Mouse (Mus musculus) gastrocnemius, adult 2 months (tissue): ENCODE measurements around the gene Fsd1l. TPM values are rescaled to one million over a fixed set of nuclear protein-coding genes. Genes with fewer than 3 reads are reported as not detected.
"Not testable (repeated sequence)": the region's sequence is repeated elsewhere in the genome, so short reads cannot be mapped to it uniquely, and the experiment has no call there.

Experiments used
- DNase-seq: peaks from one replicate; pipeline ENCODE4 v3.0.0; 2022
- H3K27ac ChIP-seq: fragments of 200-600 bp; 2 replicates; pipeline ENCODE4 v1.8.1; 2022; ENCODE audit warnings: mild to moderate bottlenecking
- H3K4me3 ChIP-seq: fragments of 200-600 bp; 2 replicates; pipeline ENCODE4 v1.8.1; 2022; ENCODE audit warnings: mild to moderate bottlenecking, moderate library complexity
- CTCF ChIP-seq: fragments of 200-600 bp; IDR thresholded peaks from 2 replicates; pipeline ENCODE4 v1.8.1; 2022; ENCODE audit warnings: antibody characterized with exemption, mild to moderate bottlenecking, moderate library complexity
- intact Hi-C: fragments of 180-260 bp; cut with DNase I; formaldehyde crosslinking; loops from one replicate; pipeline ENCODE4 v1.15.1; 2025
- total RNA-seq, 2 experiments: library from RNA; stranded (reverse); gene quantifications; 2 replicates each; pipeline ENCODE4 v1.2.3; 2021

Gene Fsd1l
- total RNA-seq, 2 experiments from 2014 or later = 10.7 to 12.8 TPM

DNA sequence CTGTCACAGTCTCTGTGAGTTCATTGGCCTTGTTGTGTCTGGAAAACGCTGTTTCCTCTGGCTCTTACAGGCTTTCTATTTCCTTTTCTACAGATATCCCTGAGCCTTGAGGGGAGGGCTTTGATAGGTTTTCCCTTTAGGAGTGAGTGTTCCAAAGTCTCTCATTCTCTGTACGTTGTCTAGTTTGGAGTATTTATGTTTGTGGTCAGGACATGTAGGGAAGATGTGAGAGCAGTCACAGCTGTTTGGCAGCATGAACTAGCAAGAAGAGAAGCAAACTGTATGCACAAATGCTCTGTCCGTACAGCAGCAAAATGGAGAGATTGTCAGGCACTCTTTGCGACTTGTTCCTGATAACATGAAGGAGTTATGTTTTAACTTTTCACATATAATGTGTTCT, 86.3 kb downstream of the Fsd1l start:
- no peak for TF ChIP-seq CTCF
- Histone ChIP-seq H3K4me3 (no peak overlapping the region), H3K27ac (peak overlapping the region; percentile 25; the same call in 1 of the 2 replicates)
- intact Hi-C loops = no loop called here
- no peak for DNase-seq

DNA sequence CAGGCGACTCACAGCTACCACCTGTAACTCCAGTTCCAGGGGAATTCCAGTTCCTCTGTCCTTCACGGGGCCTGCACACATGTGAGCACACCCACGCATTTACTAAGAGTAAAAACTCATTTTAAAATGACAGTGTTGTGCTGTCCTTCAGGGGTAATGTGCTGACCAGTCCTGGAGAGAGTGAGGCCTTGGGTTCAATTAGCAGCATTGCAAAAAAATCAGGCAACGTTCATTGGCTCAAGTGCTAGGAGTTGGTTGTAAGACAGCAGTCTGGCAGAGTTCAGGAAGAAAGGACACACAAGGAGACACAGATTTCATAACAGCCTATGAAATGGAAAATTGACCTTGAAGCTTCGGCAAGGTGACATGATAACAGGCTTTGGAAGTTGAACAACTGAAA, 87.0 kb downstream of the Fsd1l start:
- no peak for DNase-seq
- Histone ChIP-seq H3K4me3 (no peak overlapping the region), H3K27ac (peak overlapping the region; percentile 25; the same call in 1 of the 2 replicates)
- no peak for TF ChIP-seq CTCF
- intact Hi-C loops = no loop called here

DNA sequence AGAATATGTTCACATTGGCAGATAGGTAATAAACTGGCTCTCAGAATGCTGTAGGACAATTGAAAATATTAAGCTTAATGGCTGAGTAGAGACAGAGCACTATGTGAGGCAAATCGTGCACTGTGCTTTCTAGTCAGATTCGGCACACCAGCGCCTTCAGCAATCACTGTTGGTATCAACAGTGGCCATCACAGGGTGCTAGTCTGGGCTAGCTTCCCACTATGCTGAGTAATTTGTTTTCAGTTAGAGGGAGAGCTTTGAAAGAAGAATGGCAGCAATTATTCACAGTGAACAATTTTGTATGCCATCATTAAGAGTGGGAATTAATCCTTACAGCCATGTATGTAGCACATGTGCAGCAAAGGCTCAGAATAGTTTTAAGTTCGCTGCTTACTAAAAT, 91.2 kb downstream of the Fsd1l start:
- intact Hi-C loops = no loop called here
- H3K4me3 ChIP-seq = no peak overlapping the region
- no peak for DNase-seq
- H3K27ac ChIP-seq = no peak overlapping the region
- TF ChIP-seq CTCF = no peak

DNA sequence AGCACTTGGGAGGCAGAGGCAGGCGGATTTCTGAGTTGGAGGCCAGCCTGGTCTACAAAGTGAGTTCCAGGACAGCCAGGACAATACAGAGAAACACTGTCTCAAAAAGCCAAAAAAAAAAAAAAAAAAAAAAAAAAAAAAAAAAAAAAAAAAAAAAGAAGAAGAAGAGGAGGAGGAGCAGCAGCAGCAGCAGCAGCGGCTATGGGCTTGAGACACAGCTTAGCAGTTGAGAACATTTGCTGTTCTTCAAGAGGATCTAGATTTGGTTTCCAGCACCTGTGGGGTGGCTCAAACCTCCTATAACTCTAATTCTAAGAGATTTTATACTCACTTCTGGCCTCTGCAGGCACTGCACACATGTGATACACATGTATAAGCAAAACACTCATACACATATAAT, 94.8 kb downstream of the Fsd1l start:
- intact Hi-C loops = not testable (repeated sequence)

DNA sequence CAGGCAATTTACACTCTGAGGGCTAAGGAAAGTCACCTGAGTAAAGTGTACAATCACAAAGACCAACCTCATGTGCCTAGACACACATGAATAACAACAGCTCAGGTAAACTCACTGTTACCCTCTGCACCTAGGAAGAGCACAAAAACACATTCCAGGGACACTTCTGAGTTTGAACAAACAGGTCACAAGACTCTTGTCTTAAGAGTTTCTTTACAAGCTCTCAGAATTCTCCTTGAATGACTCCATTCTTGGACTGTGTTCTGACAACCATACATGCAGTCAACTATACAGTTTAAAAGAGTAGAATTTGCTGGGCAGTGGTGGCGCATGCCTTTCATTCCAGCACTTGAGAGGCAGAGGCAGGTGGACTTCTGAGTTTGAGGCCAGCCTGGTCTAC, 96.8 kb downstream of the Fsd1l start:
- DNase-seq = no peak
- intact Hi-C loops = no loop called here
- no peak for TF ChIP-seq CTCF
- no peak overlapping the region for H3K4me3 ChIP-seq
- no peak overlapping the region; the same call in 1 of the 2 replicates for H3K27ac ChIP-seq

More for the DNA sequence above, 94.8 kb downstream of the Fsd1l start:
- not testable (repeated sequence) for H3K4me3 ChIP-seq, DNase-seq, H3K27ac ChIP-seq

DNA sequence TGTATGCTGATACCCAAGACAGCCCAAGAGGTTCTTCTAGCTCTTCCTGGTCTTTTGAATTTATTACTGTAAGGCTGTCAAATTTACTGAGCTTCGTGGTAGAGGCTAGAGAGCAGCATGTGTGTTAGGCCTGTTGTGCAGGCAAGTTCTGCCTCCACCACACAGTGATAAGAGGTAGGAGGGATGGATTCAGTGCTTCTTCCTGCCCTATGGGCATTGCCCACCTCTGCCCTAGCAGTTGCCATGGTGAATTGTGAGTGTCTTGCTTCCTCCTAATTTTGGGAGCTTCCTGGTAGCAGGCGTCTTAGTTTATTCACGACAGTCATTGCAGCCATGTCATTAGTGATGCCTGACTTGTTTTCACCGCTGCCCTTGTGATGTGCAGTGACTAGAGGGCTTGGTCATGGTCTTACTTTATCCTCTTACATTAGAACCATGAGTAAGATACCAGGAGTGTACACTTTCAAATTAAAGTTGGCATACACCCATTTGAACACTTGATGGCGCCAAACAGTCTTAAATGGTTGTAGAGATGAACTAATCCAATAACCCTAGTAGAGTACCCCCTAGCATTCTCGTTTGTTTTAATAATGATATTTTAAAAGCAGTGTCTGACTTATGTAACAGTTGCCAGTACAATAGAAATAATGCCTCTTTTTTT, 107.8 kb downstream of the Fsd1l start:
- Histone ChIP-seq H3K4me3 (no peak overlapping the region), H3K27ac (peak overlapping the region; percentile 39; the same call in 1 of the 2 replicates)
- peak; percentile 78 for TF ChIP-seq CTCF
- intact Hi-C loops = loop anchor here (1.0 kb wide), 1 partner anchor 107 kb away; no protein-coding TSS in a partner anchor
- DNase-seq = no peak

DNA sequence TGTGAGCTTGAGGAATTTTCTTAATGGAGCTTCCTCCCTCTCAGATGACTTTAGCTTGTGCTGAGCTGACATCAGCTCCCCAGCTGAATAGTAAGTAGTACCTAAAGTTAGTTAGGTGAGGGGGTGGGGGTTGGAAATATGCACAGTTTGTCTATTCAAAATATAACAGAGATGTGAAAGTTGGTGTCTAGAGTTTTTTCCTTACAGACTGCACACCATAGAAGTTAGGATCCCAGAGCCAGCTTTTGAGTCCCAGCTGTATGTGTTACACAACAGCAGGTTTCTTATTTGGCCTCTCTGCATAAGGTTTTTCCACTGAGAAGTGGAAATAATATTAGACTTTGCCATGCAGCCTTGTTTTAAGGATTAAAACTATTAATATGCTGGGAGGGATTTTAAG, 118.6 kb downstream of the Fsd1l start:
- DNase-seq = no peak
- intact Hi-C loops = no loop called here
- Histone ChIP-seq H3K4me3 (no peak overlapping the region), H3K27ac (peak overlapping the region; percentile 20; the same call in 1 of the 2 replicates)
- no peak for TF ChIP-seq CTCF

DNA sequence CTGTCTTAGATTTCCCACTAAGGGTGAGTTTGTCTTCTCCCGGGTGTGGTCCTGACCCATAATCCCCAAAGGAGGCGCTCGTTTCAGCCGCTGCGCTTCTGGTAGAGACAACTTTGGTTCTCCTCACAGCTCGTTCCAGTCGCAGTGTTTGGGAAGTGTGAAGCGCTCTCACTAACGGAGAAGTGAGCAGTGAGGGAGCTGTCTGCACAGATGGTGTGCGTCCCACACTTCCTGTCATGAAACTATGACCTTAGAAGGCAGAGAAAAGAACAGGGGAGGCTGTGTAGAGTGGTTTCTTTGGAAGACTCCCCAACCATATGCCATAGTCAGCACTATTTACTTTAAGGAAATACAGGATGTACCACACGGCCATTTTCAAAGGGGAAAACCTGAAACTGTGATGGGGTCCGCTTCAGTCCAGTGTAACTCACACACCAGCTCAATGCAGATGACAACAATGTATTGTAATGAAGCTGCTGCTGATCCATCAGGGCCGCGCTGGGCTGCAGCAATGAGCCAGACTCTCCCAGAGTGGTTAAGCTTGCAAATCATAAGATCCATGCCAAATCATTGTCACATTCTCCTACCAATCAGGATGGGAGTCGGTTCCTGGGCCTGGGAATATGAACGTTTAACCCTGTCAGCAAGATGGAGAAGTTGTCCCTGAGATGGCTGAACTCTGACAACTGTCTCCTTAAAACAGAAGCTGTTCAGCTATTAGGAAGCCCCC, 119.3 kb downstream of the Fsd1l start:
- intact Hi-C loops = no loop called here
- TF ChIP-seq CTCF = no peak
- H3K27ac ChIP-seq = peak overlapping the region; percentile 20; the same call in 1 of the 2 replicates
- no peak for DNase-seq
- H3K4me3 ChIP-seq = no peak overlapping the region

Other genes starting within 250 kb of the Fsd1l start
- 10 to 100 TPM; 15.8 to 17.7 TPM for gene Slc44a1, start 191.1 kb upstream of the Fsd1l start, total RNA-seq
- gene Fktn, start 82.5 kb downstream of the Fsd1l start, total RNA-seq = 1 to 10 TPM; 6.6 to 10.0 TPM
- gene Tal2, start 148.2 kb downstream of the Fsd1l start, total RNA-seq = 1 to 10 TPM in 1 of 2 experiments, under 1 TPM in 1; 0.54 to 1.1 TPM
- gene Tmem38b, start 194.6 kb downstream of the Fsd1l start, total RNA-seq = 10 to 100 TPM; 58.6 to 69.6 TPM